Mouse (Mus musculus): ENCODE results near the gene Pah.

DNA sequence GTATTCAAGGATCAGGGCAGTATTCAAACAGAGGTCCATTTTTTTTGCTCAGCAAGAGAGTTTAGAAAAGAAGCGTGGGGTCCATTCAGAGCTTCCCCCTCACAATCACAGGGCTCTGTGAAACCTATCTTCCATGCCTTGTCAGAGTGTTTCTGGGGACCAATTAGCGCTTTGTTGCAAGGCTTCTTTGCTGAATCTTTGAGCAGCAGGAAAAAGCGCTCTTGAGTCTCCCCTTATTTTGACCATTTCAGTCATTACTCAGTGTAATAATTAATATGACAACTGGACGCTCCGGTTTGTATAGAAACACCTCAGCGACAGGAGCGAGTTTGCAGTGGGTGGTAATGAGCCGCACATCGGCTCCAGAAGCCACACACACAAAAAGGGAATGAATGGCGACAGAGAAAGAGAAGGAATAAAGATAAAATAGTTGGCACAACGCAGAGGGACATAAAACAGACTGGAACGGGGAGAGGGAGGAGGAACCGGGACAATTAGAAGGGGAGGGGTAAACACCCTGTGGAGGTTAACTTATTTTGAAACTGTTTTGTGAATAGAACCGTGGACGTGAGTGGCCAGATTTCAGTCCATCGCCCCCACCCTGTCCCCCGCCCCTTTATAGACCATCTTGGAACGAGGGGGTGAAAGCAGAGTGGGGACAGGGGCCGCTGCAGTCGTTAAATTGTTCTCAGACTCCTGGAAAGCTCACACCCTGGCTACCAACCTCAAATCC lies 20.5 kb upstream of the Pah start:
- no peak for TF ChIP-seq CTCF (IDR thresholded peaks at IDR 0.05; ENCODE audit: control insufficient read depth, insufficient read depth, insufficient replicate concordance, low read depth, low read length)
- TF ChIP-seq POLR2A (IDR thresholded peaks at IDR 0.05; ENCODE audit: control insufficient read depth, low read depth, low read length) = no peak
